Mouse (Mus musculus) heart, postnatal 0 days (tissue): ENCODE measurements around the gene Rpl23.

Experiments used
- CTCF ChIP-seq: IDR thresholded peaks from 2 replicates; pipeline ENCODE4 v1.5.1; 2016; ENCODE audit warnings: antibody characterized with exemption, control low read depth, low read depth
- EP300 ChIP-seq: IDR thresholded peaks from 2 replicates; pipeline ENCODE4 v1.6.1; 2016; ENCODE audit warnings: antibody characterized with exemption, low read depth

GRCm38 (mm10) chr11:97769704-97770103 is 12.5 kb downstream of the Rpl23 start:
- no peak for TF ChIP-seq CTCF
- no peak for TF ChIP-seq EP300
